Mouse (Mus musculus) intestine, embryonic 16.5 days (tissue): Measurements from ENCODE around the gene Apba2. TPM values are rescaled to one million over a fixed set of nuclear protein-coding genes. Genes with fewer than 3 reads are reported as not detected.

ENCODE experiments used
- ATAC-seq: fragments of 200-750 bp; cut with Nextera tagmentation; 2 replicates; pipeline ENCODE4 v1.8.0; 2017; ENCODE audit warnings: moderate TSS enrichment, moderate library complexity
- H3K27ac ChIP-seq: fragments of 300-500 bp; sonication (generic); 2 replicates; pipeline ENCODE4 v1.5.1; 2014; ENCODE audit warnings: mild to moderate bottlenecking, low read length
- H3K27me3 ChIP-seq: fragments of 300-500 bp; sonication (generic); replicated peaks from 2 replicates; pipeline ENCODE4 v1.6.1; 2014; ENCODE audit warnings: low read length, control low read depth, mixed read lengths; ENCODE audit not compliant: control insufficient read depth, insufficient read depth
- H3K36me3 ChIP-seq: fragments of 300-500 bp; sonication (generic); 2 replicates; pipeline ENCODE4 v1.6.1; 2014; ENCODE audit warnings: low read length, control low read depth; ENCODE audit not compliant: control insufficient read depth, insufficient read depth
- H3K4me1 ChIP-seq: fragments of 300-500 bp; sonication (generic); 2 replicates; pipeline ENCODE4 v1.6.1; 2014; ENCODE audit warnings: low read length, control low read depth, mixed read lengths; ENCODE audit not compliant: control insufficient read depth, insufficient read depth
- H3K4me2 ChIP-seq: fragments of 300-500 bp; sonication (generic); 2 replicates; pipeline ENCODE4 v1.6.1; 2014; ENCODE audit warnings: low read depth, low read length, control low read depth
- H3K4me3 ChIP-seq: fragments of 300-500 bp; sonication (generic); 2 replicates; pipeline ENCODE4 v1.5.1; 2014; ENCODE audit warnings: mild to moderate bottlenecking, low read length
- H3K9ac ChIP-seq: fragments of 300-500 bp; sonication (generic); 2 replicates; pipeline ENCODE4 v1.6.1; 2014; ENCODE audit warnings: low read depth, low read length
- H3K9me3 ChIP-seq: fragments of 300-500 bp; sonication (generic); 2 replicates; pipeline ENCODE4 v1.6.1; 2016; ENCODE audit warnings: low read length, control low read depth; ENCODE audit not compliant: control insufficient read depth
- WGBS: fragments of 180-500 bp; shearing (Covaris S2); extraction: QIAGEN DNeasy Blood & Tissue Kit; methylation state at CpG from one replicate; pipeline ENCODE4 v1.1.7; 2014; 5-methylcytosine and 5-hydroxymethylcytosine counted together
- polyA plus RNA-seq: library from polyadenylated mRNA; unstranded; fragments of >200 nt; fragmentation: Nextera tagmentation; extraction: Ambion mirVana; gene quantifications from 2 replicates; pipeline ENCODE4 v1.2.1, GENCODE M21; 2015

The Apba2 gene
- polyA plus RNA-seq, 1 experiment from 2014 or later, result 5.0 TPM

GRCm38 (mm10) chr7:64691831-64692230 lies 190.3 kb downstream of the Apba2 start:
- Histone ChIP-seq H3K4me3 (no peak overlapping the region), H3K9ac (no peak overlapping the region), H3K4me1 (no peaks in the 10 kb centered on the region), H3K36me3 (no peaks in the 10 kb centered on the region), H3K27me3 (no peaks in the 10 kb centered on the region), H3K27ac (no peak overlapping the region), H3K4me2 (no peak overlapping the region), H3K9me3 (no peaks in the 10 kb centered on the region)
- no peak for ATAC-seq
- 92% methylated on average over 2 of the region's 2 CpGs for WGBS

GRCm38 (mm10) chr7:64694937-64695336 lies 193.4 kb downstream of the Apba2 start:
- Histone ChIP-seq H3K36me3 (no peaks in the 10 kb centered on the region), H3K27me3 (no peaks in the 10 kb centered on the region), H3K27ac (no peak overlapping the region), H3K4me2 (no peak overlapping the region), H3K4me3 (no peak overlapping the region), H3K9ac (no peak overlapping the region), H3K4me1 (no peaks in the 10 kb centered on the region), H3K9me3 (no peaks in the 10 kb centered on the region)
- 93% methylated on average over 6 of the region's 6 CpGs for WGBS
- no peak for ATAC-seq

- Histone ChIP-seq H3K27ac (no peak overlapping the region), H3K4me2 (no peak overlapping the region), H3K4me3 (no peak overlapping the region), H3K4me1 (no peaks in the 10 kb centered on the region), H3K36me3 (no peaks in the 10 kb centered on the region), H3K9me3 (no peaks in the 10 kb centered on the region), H3K9ac (no peak overlapping the region), H3K27me3 (no peaks in the 10 kb centered on the region)
- WGBS, result 68% methylated on average over 14 of the region's 14 CpGs
- ATAC-seq, result no peak
These were observed 195.2 kb downstream of the Apba2 start for GRCm38 (mm10) chr7:64696521-64697281.

GRCm38 (mm10) chr7:64697791-64698337 lies 196.4 kb downstream of the Apba2 start:
- no peak overlapping the region for H3K9ac ChIP-seq
- H3K4me1 ChIP-seq, result no peaks in the 10 kb centered on the region
- ATAC-seq, result no peak
- H3K27ac ChIP-seq, result no peak overlapping the region
- H3K27me3 ChIP-seq, result no peaks in the 10 kb centered on the region
- no peaks in the 10 kb centered on the region for H3K36me3 ChIP-seq
- H3K9me3 ChIP-seq, result no peaks in the 10 kb centered on the region
- 80% methylated on average over 6 of the region's 6 CpGs for WGBS
- no peak overlapping the region for H3K4me2 ChIP-seq
- no peak overlapping the region for H3K4me3 ChIP-seq

GRCm38 (mm10) chr7:64704060-64704595 lies 202.6 kb downstream of the Apba2 start:
- 62% methylated on average over 5 of the region's 5 CpGs for WGBS
- ATAC-seq, result no peak
- no peak overlapping the region for H3K4me2 ChIP-seq
- no peaks in the 10 kb centered on the region for H3K4me1 ChIP-seq
- no peak overlapping the region for H3K4me3 ChIP-seq
- no peak overlapping the region for H3K9ac ChIP-seq
- H3K27me3 ChIP-seq, result no peaks in the 10 kb centered on the region
- H3K27ac ChIP-seq, result no peak overlapping the region
- no peaks in the 10 kb centered on the region for H3K36me3 ChIP-seq
- no peaks in the 10 kb centered on the region for H3K9me3 ChIP-seq

- no peak for ATAC-seq
- Histone ChIP-seq H3K9ac (no peak overlapping the region), H3K27me3 (no peaks in the 10 kb centered on the region), H3K27ac (no peak overlapping the region), H3K4me1 (no peaks in the 10 kb centered on the region), H3K9me3 (no peaks in the 10 kb centered on the region), H3K36me3 (no peaks in the 10 kb centered on the region), H3K4me3 (no peak overlapping the region), H3K4me2 (no peak overlapping the region)
- WGBS, result 92% methylated on average over 4 of the region's 4 CpGs
These were observed 206.7 kb downstream of the Apba2 start for GRCm38 (mm10) chr7:64708176-64708575.

GRCm38 (mm10) chr7:64709520-64710262 lies 208.2 kb downstream of the Apba2 start:
- no peak overlapping the region for H3K4me2 ChIP-seq
- H3K9ac ChIP-seq, result no peak overlapping the region
- H3K27ac ChIP-seq, result no peak overlapping the region
- no peaks in the 10 kb centered on the region for H3K36me3 ChIP-seq
- H3K4me1 ChIP-seq, result no peaks in the 10 kb centered on the region
- no peak for ATAC-seq
- no peaks in the 10 kb centered on the region for H3K9me3 ChIP-seq
- H3K4me3 ChIP-seq, result no peak overlapping the region
- H3K27me3 ChIP-seq, result no peaks in the 10 kb centered on the region
- WGBS, result 81% methylated on average over 13 of the region's 13 CpGs

GRCm38 (mm10) chr7:64716286-64716685 lies 214.8 kb downstream of the Apba2 start:
- H3K9me3 ChIP-seq, result no peaks in the 10 kb centered on the region
- no peaks in the 10 kb centered on the region for H3K36me3 ChIP-seq
- H3K4me3 ChIP-seq, result no peak overlapping the region
- no peak for ATAC-seq
- no peaks in the 10 kb centered on the region for H3K27me3 ChIP-seq
- no peak overlapping the region for H3K4me2 ChIP-seq
- H3K9ac ChIP-seq, result no peak overlapping the region
- H3K27ac ChIP-seq, result no peak overlapping the region
- H3K4me1 ChIP-seq, result no peaks in the 10 kb centered on the region
- 76% methylated on average over 2 of the region's 2 CpGs for WGBS

- 77% methylated on average over 3 of the region's 3 CpGs for WGBS
- H3K4me1 ChIP-seq, result no peaks in the 10 kb centered on the region
- no peak overlapping the region for H3K4me3 ChIP-seq
- H3K27ac ChIP-seq, result no peak overlapping the region
- no peak overlapping the region for H3K4me2 ChIP-seq
- H3K27me3 ChIP-seq, result no peaks in the 10 kb centered on the region
- no peaks in the 10 kb centered on the region for H3K36me3 ChIP-seq
- ATAC-seq, result no peak
- no peaks in the 10 kb centered on the region for H3K9me3 ChIP-seq
- no peak overlapping the region for H3K9ac ChIP-seq
These were observed 221.8 kb downstream of the Apba2 start for GRCm38 (mm10) chr7:64723313-64723712.
